Mouse (Mus musculus): ENCODE measurements around the gene Fam72a.

- TF ChIP-seq CTCF (IDR thresholded peaks at IDR 0.05; ENCODE audit: low read depth, low read length) (peak; percentile 58), GATA1 (IDR thresholded peaks at IDR 0.05; ENCODE audit: borderline replicate concordance, low read length) (no peak), GATA2 (IDR thresholded peaks at IDR 0.05; ENCODE audit: borderline replicate concordance, low read depth, low read length) (no peak), TAL1 (conservative IDR thresholded peaks at IDR 0.05; ENCODE audit: low read depth, low read length) (no peak)
Measured at GRCm38 (mm10) chr1:131555042-131555812, 27.5 kb downstream of the Fam72a start.

All from G1E (cell line).